Mouse (Mus musculus) layer of hippocampus, adult 8-10 months (tissue): ENCODE measurements around the gene Chst8. TPM values are rescaled to one million over a fixed set of nuclear protein-coding genes. Genes with fewer than 3 reads are reported as not detected.

Source experiments
- DNase-seq, 2 experiments: peaks; one replicate each; pipeline ENCODE4 v3.0.0; 2022; ENCODE audit warnings: low spot score in 2 of 2
- total RNA-seq, 4 experiments: library from RNA; stranded (reverse); gene quantifications; 2 replicates each; pipeline ENCODE4 v1.2.4; 2022

Chst8 gene
- total RNA-seq, 4 experiments from 2014 or later: 28.5 to 37.0 (median 32.7) TPM

GRCm38 (mm10) chr7:34672916-34673315 is 139.6 kb downstream of the Chst8 start:
- no peak for DNase-seq

- peak; percentile 80 to 94 for DNase-seq
Observed at GRCm38 (mm10) chr7:34671911-34672310, 140.6 kb downstream of the Chst8 start.

- DNase-seq: no peak
Observed at GRCm38 (mm10) chr7:34670778-34671177, 141.7 kb downstream of the Chst8 start.

GRCm38 (mm10) chr7:34669336-34669735 is 143.2 kb downstream of the Chst8 start:
- DNase-seq: no peak

- no peak for DNase-seq
Observed at GRCm38 (mm10) chr7:34667874-34668273, 144.6 kb downstream of the Chst8 start.

- no peak for DNase-seq
Observed at GRCm38 (mm10) chr7:34663145-34663544, 149.4 kb downstream of the Chst8 start.

- DNase-seq: no peak
Observed at GRCm38 (mm10) chr7:34662227-34662626, 150.3 kb downstream of the Chst8 start.

- no peak for DNase-seq
Observed at GRCm38 (mm10) chr7:34659386-34660085, 153.0 kb downstream of the Chst8 start.

GRCm38 (mm10) chr7:34656632-34657031 is 155.9 kb downstream of the Chst8 start, which contains the start of gene Kctd15:
TSS of gene Kctd15 (minus strand) at chr7:34656732.
- no peak for DNase-seq

- peak; percentile 78 to 84 for DNase-seq
Observed at GRCm38 (mm10) chr7:34655086-34655839, 157.2 kb downstream of the Chst8 start.

- no peak for DNase-seq
Observed at GRCm38 (mm10) chr7:34654441-34655085, 157.9 kb downstream of the Chst8 start.

- no peak for DNase-seq
Observed at GRCm38 (mm10) chr7:34653731-34654440, 158.6 kb downstream of the Chst8 start.

GRCm38 (mm10) chr7:34652751-34653502 is 159.6 kb downstream of the Chst8 start:
- DNase-seq: no peak

GRCm38 (mm10) chr7:34651381-34651780 is 161.1 kb downstream of the Chst8 start:
- DNase-seq: no peak

- peak in 1 of 2 experiments; percentile 49 for DNase-seq
Observed at GRCm38 (mm10) chr7:34647052-34647451, 165.5 kb downstream of the Chst8 start.

- no peak for DNase-seq
Observed at GRCm38 (mm10) chr7:34646144-34646795, 166.2 kb downstream of the Chst8 start.

- DNase-seq: no peak
Observed at GRCm38 (mm10) chr7:34645623-34646022, 166.9 kb downstream of the Chst8 start.

- no peak for DNase-seq
Observed at GRCm38 (mm10) chr7:34644591-34644990, 167.9 kb downstream of the Chst8 start.

GRCm38 (mm10) chr7:34643329-34643728 is 169.2 kb downstream of the Chst8 start:
- no peak for DNase-seq

GRCm38 (mm10) chr7:34641968-34642367 is 170.5 kb downstream of the Chst8 start:
- no peak for DNase-seq
